Mouse (Mus musculus) hindbrain, embryonic 16.5 days (tissue): ENCODE measurements around the gene Olfr1061. TPM values are rescaled to one million over a fixed set of nuclear protein-coding genes. Genes with fewer than 3 reads are reported as not detected.
"Not testable (repeated sequence)": the region's sequence is repeated elsewhere in the genome, so short reads cannot be mapped to it uniquely, and the experiment has no call there.

Experiments used
- ATAC-seq: fragments of 200-750 bp; cut with Nextera tagmentation; 2 replicates; pipeline ENCODE4 v1.8.0; 2017; ENCODE audit warnings: moderate TSS enrichment, moderate library complexity
- H3K27ac ChIP-seq: fragments of 300-500 bp; sonication (generic); 2 replicates; pipeline ENCODE4 v1.5.1; 2014; ENCODE audit warnings: low read depth, mild to moderate bottlenecking, control low read depth, low read length, moderate library complexity
- H3K27me3 ChIP-seq: fragments of 300-500 bp; sonication (generic); replicated peaks from 2 replicates; pipeline ENCODE4 v1.6.1; 2014; ENCODE audit warnings: low read length; ENCODE audit not compliant: control insufficient read depth, insufficient read depth
- H3K36me3 ChIP-seq: fragments of 300-500 bp; sonication (generic); 2 replicates; pipeline ENCODE4 v1.6.1; 2014; ENCODE audit warnings: mild to moderate bottlenecking, low read length, moderate library complexity, mixed read lengths; ENCODE audit not compliant: control insufficient read depth, insufficient read depth
- H3K4me1 ChIP-seq: fragments of 300-500 bp; sonication (generic); 2 replicates; pipeline ENCODE4 v1.6.1; 2014; ENCODE audit warnings: low read depth, low read length; ENCODE audit not compliant: control insufficient read depth, insufficient read depth
- H3K4me2 ChIP-seq: fragments of 300-500 bp; sonication (generic); 2 replicates; pipeline ENCODE4 v1.6.1; 2014; ENCODE audit warnings: mild to moderate bottlenecking, low read length, control low read depth, moderate library complexity
- H3K4me3 ChIP-seq: fragments of 300-500 bp; sonication (generic); 2 replicates; pipeline ENCODE4 v1.5.1; 2014; ENCODE audit warnings: mild to moderate bottlenecking, low read length, control low read depth, moderate library complexity
- H3K9ac ChIP-seq: fragments of 300-500 bp; sonication (generic); 2 replicates; pipeline ENCODE4 v1.6.1; 2014; ENCODE audit warnings: low read depth, mild to moderate bottlenecking, control low read depth, low read length, moderate library complexity
- H3K9me3 ChIP-seq: fragments of 300-500 bp; sonication (generic); 2 replicates; pipeline ENCODE4 v1.6.1; 2014; ENCODE audit warnings: mild to moderate bottlenecking, low read length, moderate library complexity; ENCODE audit not compliant: control insufficient read depth
- WGBS: fragments of 180-500 bp; shearing (Covaris S2); extraction: QIAGEN DNeasy Blood & Tissue Kit; methylation state at CpG from one replicate; pipeline ENCODE4 v1.1.7; 2014; 5-methylcytosine and 5-hydroxymethylcytosine counted together
- polyA plus RNA-seq: library from polyadenylated mRNA; unstranded; fragments of >200 nt; fragmentation: Nextera tagmentation; extraction: Ambion mirVana; gene quantifications from 2 replicates; pipeline ENCODE4 v1.2.1, GENCODE M21; 2015

Gene Olfr1061
- polyA plus RNA-seq = not detected in 2 replicates

GRCm38 (mm10) chr2:86413950-86414349 is at the start of gene Olfr1061:
TSS of gene Olfr1061 (minus strand) at chr2:86414050.
- Histone ChIP-seq H3K27ac (no peak within 1 kb of the TSS), H3K9ac (no peak within 1 kb of the TSS), H3K4me1 (no peaks in the 10 kb centered on the region), H3K9me3 (no peaks in the 10 kb centered on the region), H3K4me2 (no peak within 1 kb of the TSS), H3K27me3 (no peaks in the 10 kb centered on the region), H3K36me3 (no peaks in the 10 kb centered on the region), H3K4me3 (no peak within 1 kb of the TSS)
- no peak for ATAC-seq
- WGBS = 80% methylated on average over 1 of the region's 1 CpGs

DNA sequence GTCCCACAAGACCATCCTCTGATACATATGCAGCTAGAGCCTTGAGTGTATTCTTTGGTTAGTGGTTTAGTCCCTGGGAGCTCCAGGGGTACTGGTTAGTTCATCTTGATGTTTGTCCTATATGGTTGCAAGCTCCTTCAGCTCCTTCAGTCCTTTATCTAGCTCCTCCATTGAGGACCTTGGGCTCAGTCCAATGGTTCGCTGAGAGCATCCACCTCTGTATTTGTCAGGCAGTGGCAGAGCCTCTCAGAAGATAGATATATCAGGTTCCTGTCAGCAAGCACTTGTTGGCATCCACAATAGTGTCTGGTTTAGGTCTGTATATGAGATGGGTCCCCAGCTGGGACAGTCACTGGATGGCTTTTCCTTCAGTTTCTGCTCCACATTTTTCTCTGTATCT is 46.6 kb upstream of the Olfr1061 start:
- Histone ChIP-seq H3K4me1 (no peaks in the 10 kb centered on the region), H3K27ac (no peak overlapping the region), H3K27me3 (no peaks in the 10 kb centered on the region), H3K4me2 (no peak overlapping the region), H3K36me3 (no peaks in the 10 kb centered on the region), H3K9ac (no peak overlapping the region), H3K9me3 (no peaks in the 10 kb centered on the region), H3K4me3 (no peak overlapping the region)
- WGBS = 93% methylated on average over 1 of the region's 1 CpGs
- ATAC-seq = no peak

DNA sequence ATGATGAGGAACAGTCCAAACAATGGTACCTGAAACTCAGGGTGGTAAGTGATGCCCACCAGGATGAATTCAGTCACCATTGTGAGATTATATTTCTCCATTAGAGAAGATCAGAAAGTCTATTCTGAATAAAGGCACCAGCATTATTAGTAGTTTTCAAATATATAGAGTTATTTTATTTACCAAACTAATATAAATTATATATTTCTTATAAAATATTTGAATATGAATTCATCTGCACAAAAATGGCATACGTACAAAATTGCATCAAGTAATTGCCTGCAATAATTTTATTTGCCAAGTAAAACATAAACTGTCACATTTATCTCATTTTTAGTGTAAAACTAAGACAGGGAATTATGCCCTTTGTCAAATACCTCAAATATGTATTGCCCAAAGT is 42.3 kb upstream of the Olfr1061 start, which contains the start of gene Olfr1066:
TSS of gene Olfr1066 (minus strand) at position 101 of the 400 bp plus-strand sequence.
- Histone ChIP-seq H3K9ac (no peak within 1 kb of the TSS), H3K27ac (no peak within 1 kb of the TSS), H3K4me1 (no peaks in the 10 kb centered on the region), H3K4me2 (no peak within 1 kb of the TSS), H3K27me3 (no peaks in the 10 kb centered on the region), H3K36me3 (no peaks in the 10 kb centered on the region), H3K9me3 (no peaks in the 10 kb centered on the region), H3K4me3 (no peak within 1 kb of the TSS)
- WGBS = 90% methylated on average over 1 of the region's 1 CpGs
- no peak for ATAC-seq

DNA sequence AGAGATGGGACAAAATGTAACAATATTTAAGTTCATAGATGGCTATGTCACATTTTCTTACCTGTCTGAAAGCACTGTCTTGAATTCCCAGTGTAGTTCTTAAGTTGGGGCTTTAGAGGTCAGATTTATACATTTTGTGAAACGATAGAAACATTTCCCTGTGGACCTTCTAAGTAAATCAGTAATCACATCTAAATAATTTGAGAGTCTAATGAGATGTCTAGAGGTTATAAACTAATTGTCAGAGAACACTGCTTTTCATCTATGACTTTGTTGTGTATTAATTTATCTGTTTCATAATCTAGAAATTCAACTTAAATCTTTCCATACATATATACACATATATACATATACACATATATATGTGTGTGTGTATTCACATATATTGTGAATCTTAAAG is 36.6 kb upstream of the Olfr1061 start, which contains the start of gene Olfr1065:
TSS of gene Olfr1065 (minus strand) at position 101 of the 400 bp plus-strand sequence.
- not testable (repeated sequence) for ATAC-seq, H3K9ac ChIP-seq, H3K27ac ChIP-seq, H3K4me3 ChIP-seq, H3K4me2 ChIP-seq, H3K27me3 ChIP-seq, H3K36me3 ChIP-seq, H3K9me3 ChIP-seq, H3K4me1 ChIP-seq
- no CpG with 5 or more reads among the region's 1 CpGs for WGBS

DNA sequence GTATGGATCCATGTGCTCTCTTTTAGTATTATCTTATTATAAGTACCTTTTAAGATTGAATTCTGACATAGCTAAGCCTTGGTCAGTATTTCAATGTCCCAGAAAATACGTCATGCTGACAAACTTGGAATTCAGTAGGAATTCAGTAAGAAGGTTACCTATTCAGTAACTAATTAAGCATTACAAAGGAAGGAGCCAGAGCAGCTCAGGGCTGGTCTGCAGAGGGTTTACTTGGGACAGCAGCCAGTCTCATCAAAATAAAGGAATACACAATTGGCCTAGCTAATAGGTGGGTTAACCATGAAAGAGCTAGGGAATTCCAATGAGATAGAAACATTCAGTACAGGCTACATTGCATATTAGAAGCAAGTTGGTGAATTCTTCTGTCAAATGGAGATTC is 28.3 kb upstream of the Olfr1061 start:
- H3K27me3 ChIP-seq, ATAC-seq, H3K27ac ChIP-seq, H3K4me1 ChIP-seq, H3K4me3 ChIP-seq, H3K4me2 ChIP-seq, H3K36me3 ChIP-seq, H3K9ac ChIP-seq, H3K9me3 ChIP-seq: not testable (repeated sequence)
- WGBS = 58% methylated on average over 1 of the region's 1 CpGs

DNA sequence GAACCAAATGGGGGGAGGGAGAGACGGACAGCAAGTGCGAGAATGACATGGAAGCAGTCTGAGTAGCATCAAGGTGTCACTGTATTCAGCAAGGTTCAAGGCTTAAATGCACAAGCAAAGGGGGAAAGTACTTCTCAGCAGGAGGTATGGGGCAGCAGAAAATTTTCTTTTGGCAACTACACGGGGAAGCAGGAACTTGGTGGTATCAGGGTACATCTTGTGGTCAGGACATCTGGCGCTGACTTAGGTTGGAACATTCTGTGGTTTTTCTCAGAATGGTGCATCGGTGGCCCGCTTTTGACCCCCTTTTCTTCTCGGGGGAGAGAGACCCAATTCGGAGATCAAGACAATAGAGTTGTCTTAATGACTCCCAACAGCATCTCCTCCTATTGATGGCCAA is 14.7 kb upstream of the Olfr1061 start:
- H3K27me3 ChIP-seq, H3K9me3 ChIP-seq, H3K36me3 ChIP-seq, H3K27ac ChIP-seq, H3K4me3 ChIP-seq, H3K4me2 ChIP-seq, H3K9ac ChIP-seq, H3K4me1 ChIP-seq, ATAC-seq: not testable (repeated sequence)
- WGBS = 93% methylated on average over 8 of the region's 8 CpGs

DNA sequence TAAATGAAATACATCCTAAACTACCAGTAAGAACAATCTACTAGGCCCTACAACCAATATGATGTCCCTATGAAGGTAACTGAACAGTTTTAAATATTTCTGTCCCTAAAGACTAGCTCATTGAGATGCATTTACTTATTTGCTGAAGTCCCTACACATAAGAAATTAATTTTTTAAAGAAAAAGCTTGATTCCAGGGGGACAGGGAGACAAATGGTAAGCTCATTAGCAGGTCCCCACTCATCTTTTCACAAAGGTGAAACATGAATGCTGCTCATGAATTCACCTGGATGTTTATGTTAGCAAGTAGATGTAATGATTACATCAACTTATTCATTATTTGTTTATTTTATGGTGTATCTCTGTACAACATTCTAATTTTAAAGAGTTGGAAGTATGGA is 12.8 kb upstream of the Olfr1061 start, which contains the start of gene Olfr1062:
TSS of gene Olfr1062 (minus strand) at position 101 of the 400 bp plus-strand sequence.
- not testable (repeated sequence) for H3K4me1 ChIP-seq, H3K36me3 ChIP-seq, ATAC-seq, H3K4me2 ChIP-seq, H3K9me3 ChIP-seq, H3K4me3 ChIP-seq, H3K27ac ChIP-seq, H3K27me3 ChIP-seq, H3K9ac ChIP-seq

GRCm38 (mm10) chr2:86395114-86395513 is 18.7 kb downstream of the Olfr1061 start:
- no peaks in the 10 kb centered on the region for H3K9me3 ChIP-seq
- H3K27me3 ChIP-seq = no peaks in the 10 kb centered on the region
- no peaks in the 10 kb centered on the region for H3K36me3 ChIP-seq
- no peak overlapping the region for H3K27ac ChIP-seq
- H3K4me3 ChIP-seq = no peak overlapping the region
- no peak for ATAC-seq
- no peak overlapping the region for H3K9ac ChIP-seq
- no peak overlapping the region for H3K4me2 ChIP-seq
- WGBS = 97% methylated on average over 2 of the region's 2 CpGs
- no peaks in the 10 kb centered on the region for H3K4me1 ChIP-seq

- not testable (repeated sequence) for H3K4me1 ChIP-seq, ATAC-seq, H3K27ac ChIP-seq, H3K9me3 ChIP-seq, H3K4me3 ChIP-seq, H3K36me3 ChIP-seq, H3K4me2 ChIP-seq, H3K9ac ChIP-seq, H3K27me3 ChIP-seq
These were observed 25.4 kb downstream of the Olfr1061 start, which contains the start of gene Olfr1058 for GRCm38 (mm10) chr2:86388461-86388860. TSS of gene Olfr1058 (minus strand) at chr2:86388561.

DNA sequence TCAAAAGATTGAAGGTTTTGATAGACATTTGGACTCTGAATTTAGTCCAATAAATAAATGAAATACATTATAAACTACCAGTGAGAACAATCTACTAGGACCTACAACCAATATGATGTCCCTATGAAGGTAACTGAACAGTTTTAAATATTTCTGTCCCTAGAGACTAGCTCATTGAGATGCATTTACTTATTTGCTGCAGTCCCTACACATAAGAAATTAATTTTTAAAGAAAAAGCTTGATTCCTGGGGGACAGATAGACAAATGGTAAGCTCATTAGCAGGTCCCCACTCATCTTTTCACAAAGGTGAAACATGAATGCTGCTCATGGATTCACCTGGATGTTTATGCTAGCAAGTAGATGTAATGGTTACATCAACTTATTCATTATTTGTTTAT is 35.6 kb downstream of the Olfr1061 start, which contains the start of gene Olfr1057:
TSS of gene Olfr1057 (minus strand) at position 101 of the 400 bp plus-strand sequence.
- Histone ChIP-seq H3K9ac (no peak within 1 kb of the TSS), H3K36me3 (no peaks in the 10 kb centered on the region), H3K27ac (no peak within 1 kb of the TSS), H3K9me3 (no peaks in the 10 kb centered on the region), H3K27me3 (no peaks in the 10 kb centered on the region), H3K4me3 (no peak within 1 kb of the TSS), H3K4me2 (no peak within 1 kb of the TSS), H3K4me1 (no peaks in the 10 kb centered on the region)
- no peak for ATAC-seq
